Mouse (Mus musculus) olfactory bulb, adult 2 months (tissue): Measurements from ENCODE around the gene Strn4.

Experiments used
- CTCF ChIP-seq: fragments of 200-500 bp; IDR thresholded peaks from 2 replicates; pipeline ENCODE4 v1.5.1; 2012; ENCODE audit warnings: low read depth, mild to moderate bottlenecking, low read length, moderate library complexity; ENCODE audit not compliant: insufficient read depth
- POLR2A ChIP-seq: fragments of 200-500 bp; IDR thresholded peaks from 2 replicates; pipeline ENCODE4 v1.6.1; 2012; ENCODE audit warnings: mild to moderate bottlenecking, low read depth, low read length, moderate library complexity; ENCODE audit not compliant: insufficient read depth

DNA sequence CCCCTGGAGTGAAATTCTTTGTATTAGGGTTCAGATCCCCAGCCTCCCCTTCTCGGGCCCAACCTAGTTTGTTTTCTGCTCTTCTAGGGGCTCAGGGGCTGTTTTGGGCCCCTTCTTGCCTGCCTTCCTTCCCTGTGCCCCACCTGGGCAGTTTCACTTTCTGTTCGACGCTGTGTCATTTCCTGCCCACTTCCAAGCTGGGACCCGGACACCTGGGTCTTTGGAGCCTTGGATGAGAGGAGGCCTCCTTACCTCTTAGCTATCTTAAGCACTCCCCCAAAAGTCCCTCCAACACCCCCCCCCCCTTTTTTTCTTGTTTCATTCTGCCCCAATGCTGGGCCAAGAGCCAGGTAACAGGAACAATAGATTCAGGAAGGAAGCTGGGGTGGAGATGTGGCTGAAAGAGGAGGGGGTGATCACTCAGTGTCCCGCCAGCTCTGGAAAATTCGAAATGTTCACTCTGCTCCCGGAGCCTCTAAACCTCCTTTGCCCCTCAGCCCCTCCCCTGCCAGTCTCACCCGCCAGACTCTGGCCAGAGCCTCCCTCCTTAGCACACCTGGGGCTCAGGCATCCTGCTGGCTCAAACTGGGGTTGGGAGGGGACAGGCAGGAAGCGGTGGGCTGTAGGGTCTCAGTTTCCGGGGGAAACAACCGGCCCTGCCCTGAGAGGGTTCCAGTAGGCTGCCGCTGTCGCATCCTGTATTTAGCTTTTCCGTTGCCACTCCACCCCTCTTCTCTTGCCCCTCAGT is 29.6 kb downstream of the Strn4 start:
- TF ChIP-seq CTCF, result no peak
- no peak for TF ChIP-seq POLR2A
